Mouse (Mus musculus): ENCODE results near the gene Gm6169. TPM values are rescaled to one million over a fixed set of nuclear protein-coding genes. Genes with fewer than 3 reads are reported as not detected.
"Not testable (repeated sequence)": the region's sequence is repeated elsewhere in the genome, so short reads cannot be mapped to it uniquely, and the experiment has no call there.

Gene Gm6169
- total RNA-seq, 2 experiments from 2014 or later: 0.63 to 14.3 TPM

- intact Hi-C loops (cut with DNase I): no loop called here
- peak; percentile 5 to 19 for DNase-seq
Observed at GRCm38 (mm10) chr13:97071626-97072241, 27.3 kb downstream of the Gm6169 start.

- DNase-seq: peak; percentile 5 to 7
- intact Hi-C loops (cut with DNase I): no loop called here
Observed at GRCm38 (mm10) chr13:97070931-97071625, 28.0 kb downstream of the Gm6169 start.

GRCm38 (mm10) chr13:97068151-97068550, 30.9 kb downstream of the Gm6169 start:
- intact Hi-C loops (cut with DNase I): no loop called here
- DNase-seq: no peak

GRCm38 (mm10) chr13:97067691-97068090, 31.3 kb downstream of the Gm6169 start:
- DNase-seq: no peak
- intact Hi-C loops (cut with DNase I): no loop called here

- no peak for DNase-seq
- intact Hi-C loops (cut with DNase I): no loop called here
Observed at GRCm38 (mm10) chr13:97066649-97067550, 32.1 kb downstream of the Gm6169 start, which contains the start of gene Fam169a. Gene Fam169a (plus strand): TSS chr13:97067286.

- intact Hi-C loops (cut with DNase I); DNase-seq: not testable (repeated sequence)
Observed at GRCm38 (mm10) chr13:97064844-97065621, 34.0 kb downstream of the Gm6169 start.

GRCm38 (mm10) chr13:97064413-97064812, 34.6 kb downstream of the Gm6169 start:
- intact Hi-C loops (cut with DNase I): no loop called here
- no peak for DNase-seq

GRCm38 (mm10) chr13:97063431-97063830, 35.6 kb downstream of the Gm6169 start:
- intact Hi-C loops (cut with DNase I): no loop called here
- no peak for DNase-seq

GRCm38 (mm10) chr13:97062151-97062550, 36.9 kb downstream of the Gm6169 start:
- intact Hi-C loops (cut with DNase I): no loop called here
- DNase-seq: no peak

- no peak for DNase-seq
- intact Hi-C loops (cut with DNase I): no loop called here
Observed at GRCm38 (mm10) chr13:97060331-97060730, 38.7 kb downstream of the Gm6169 start.

- no peak for DNase-seq
- intact Hi-C loops (cut with DNase I): loop anchor here (10.0 kb wide), 1 partner anchor 205 kb away; no protein-coding TSS in a partner anchor
Observed at GRCm38 (mm10) chr13:97059746-97060145, 39.3 kb downstream of the Gm6169 start.

- intact Hi-C loops (cut with DNase I): loop anchor here (10.0 kb wide), 1 partner anchor 203 kb away; no protein-coding TSS in a partner anchor
- no peak for DNase-seq
Observed at GRCm38 (mm10) chr13:97057817-97058216, 41.2 kb downstream of the Gm6169 start.

GRCm38 (mm10) chr13:97053844-97054243, 45.2 kb downstream of the Gm6169 start:
- intact Hi-C loops (cut with DNase I): loop anchor here (10.0 kb wide), 1 partner anchor 199 kb away; no protein-coding TSS in a partner anchor
- DNase-seq: peak; percentile 36 to 59

GRCm38 (mm10) chr13:97052667-97053066, 46.4 kb downstream of the Gm6169 start:
- peak; percentile 54 to 79 for DNase-seq
- intact Hi-C loops (cut with DNase I): loop anchor here (10.0 kb wide), 1 partner anchor 198 kb away; no protein-coding TSS in a partner anchor

- no peak for DNase-seq
- intact Hi-C loops (cut with DNase I): loop anchor here (10.0 kb wide), 1 partner anchor 196 kb away; no protein-coding TSS in a partner anchor
Observed at GRCm38 (mm10) chr13:97051158-97051557, 47.9 kb downstream of the Gm6169 start.

Other genes with a start within 250 kb of the Gm6169 start
- gene Gcnt4, start 174.5 kb downstream of the Gm6169 start, total RNA-seq (2021): under 1 TPM; 0.22 TPM
- not detected for gene 1700029F12Rik, start 64.9 kb downstream of the Gm6169 start, total RNA-seq (2021)
- gene Fam169a, start 32.0 kb downstream of the Gm6169 start, total RNA-seq (2021): under 1 TPM; 0.24 to 0.29 TPM
- gene Gfm2, start 38.7 kb upstream of the Gm6169 start, total RNA-seq (2021): 10 to 100 TPM; 45.4 TPM
- 10 to 100 TPM; 49.9 to 50.5 TPM for gene Nsa2, start 38.7 kb upstream of the Gm6169 start, total RNA-seq (2021)
- gene Hexb, start 99.1 kb upstream of the Gm6169 start, total RNA-seq (2021): 10 to 100 TPM; 22.9 to 24.4 TPM
- gene Enc1, start 141.9 kb upstream of the Gm6169 start, total RNA-seq (2021): 10 to 100 TPM; 11.2 to 11.3 TPM

Data from heart, postnatal 14 days (tissue).